Mouse (Mus musculus) stomach, embryonic 15.5 days (tissue): ENCODE measurements around the gene Hsf2. TPM values are rescaled to one million over a fixed set of nuclear protein-coding genes. Genes with fewer than 3 reads are reported as not detected.
A peak's percentile ranks its signal among the peaks of the same experiment; 100 is the strongest.

Source experiments
- ATAC-seq: fragments of 200-750 bp; cut with Nextera tagmentation; 2 replicates; pipeline ENCODE4 v1.8.0; 2017; ENCODE audit warnings: low read depth, moderate number of reproducible peaks, moderate TSS enrichment; ENCODE audit not compliant: insufficient read depth, low FRiP score
- H3K27ac ChIP-seq: fragments of 300-500 bp; sonication (generic); 2 replicates; pipeline ENCODE4 v1.5.1; 2015; ENCODE audit warnings: mild to moderate bottlenecking, inconsistent platforms
- H3K27me3 ChIP-seq: fragments of 300-500 bp; sonication (generic); replicated peaks from 2 replicates; pipeline ENCODE4 v1.6.1; 2015; ENCODE audit warnings: inconsistent platforms
- H3K36me3 ChIP-seq: fragments of 300-500 bp; sonication (generic); 2 replicates; pipeline ENCODE4 v1.6.1; 2015; ENCODE audit warnings: inconsistent platforms
- H3K4me1 ChIP-seq: fragments of 300-500 bp; sonication (generic); 2 replicates; pipeline ENCODE4 v1.6.1; 2015; ENCODE audit warnings: inconsistent platforms
- H3K4me2 ChIP-seq: fragments of 300-500 bp; sonication (generic); 2 replicates; pipeline ENCODE4 v1.6.1; 2015; ENCODE audit warnings: mild to moderate bottlenecking, inconsistent platforms
- H3K4me3 ChIP-seq: fragments of 300-500 bp; sonication (generic); replicated peaks from 2 replicates; pipeline ENCODE4 v1.5.1; 2015; ENCODE audit warnings: inconsistent platforms
- H3K9ac ChIP-seq: fragments of 300-500 bp; sonication (generic); 2 replicates; pipeline ENCODE4 v1.6.1; 2015; ENCODE audit warnings: inconsistent platforms
- H3K9me3 ChIP-seq: fragments of 300-500 bp; sonication (generic); 2 replicates; pipeline ENCODE4 v1.6.1; 2016; ENCODE audit warnings: inconsistent platforms
- WGBS: fragments of 180-500 bp; shearing (Covaris S2); methylation state at CpG from one replicate; pipeline ENCODE4 v1.1.7; 2015; 5-methylcytosine and 5-hydroxymethylcytosine counted together
- polyA plus RNA-seq: library from polyadenylated mRNA; unstranded; fragments of >200 nt; fragmentation: Nextera tagmentation; extraction: Ambion mirVana; gene quantifications from 2 replicates; pipeline ENCODE4 v1.2.1, GENCODE M21; 2015

The Hsf2 gene
- polyA plus RNA-seq, 1 experiment from 2014 or later = 28.5 TPM

DNA sequence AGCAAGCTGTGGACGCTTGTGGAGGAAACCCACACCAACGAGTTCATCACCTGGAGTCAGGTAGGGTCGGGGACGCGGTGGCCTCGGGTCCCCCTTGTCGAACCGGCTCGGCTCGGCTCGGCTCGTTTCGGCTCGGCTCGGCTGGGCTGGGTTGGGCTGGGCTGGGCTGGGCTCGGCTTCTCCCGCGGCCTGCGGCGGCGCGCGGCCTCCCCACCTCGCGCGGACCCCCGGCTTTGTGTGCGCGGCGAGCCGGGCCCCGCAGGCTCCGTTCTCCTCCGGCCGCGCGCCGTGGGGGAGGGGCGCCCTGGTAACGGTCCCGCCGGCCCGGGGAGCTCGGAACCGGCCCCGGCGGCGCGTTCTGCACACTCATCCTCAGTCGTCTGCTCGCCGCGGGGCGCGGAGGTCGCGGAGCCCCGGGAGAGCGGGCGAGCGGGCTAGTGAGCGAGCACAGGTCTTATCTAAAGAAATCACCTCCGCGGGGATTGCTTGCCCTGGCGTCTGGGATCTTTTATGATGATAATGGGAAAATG, 422 bp downstream of the Hsf2 start:
- Histone ChIP-seq H3K9ac (peak overlapping the region; percentile 92), H3K4me3 (peak overlapping the region; percentile 93), H3K27me3 (no peaks in the 10 kb centered on the region), H3K4me1 (no peaks in the 10 kb centered on the region), H3K9me3 (no peaks in the 10 kb centered on the region), H3K27ac (peak overlapping the region; percentile 98), H3K4me2 (peak overlapping the region; percentile 71), H3K36me3 (no peaks in the 10 kb centered on the region)
- WGBS = under 1% methylated on average over 56 of the region's 65 CpGs
- peak; percentile 83 for ATAC-seq

GRCm38 (mm10) chr10:57487201-57487600, 1.0 kb downstream of the Hsf2 start:
- WGBS = 1% methylated on average over 8 of the region's 8 CpGs

GRCm38 (mm10) chr10:57488591-57488990, 2.4 kb downstream of the Hsf2 start:
- Histone ChIP-seq H3K36me3 (no peaks in the 10 kb centered on the region), H3K9ac (no peak overlapping the region), H3K4me2 (no peak overlapping the region), H3K4me3 (no peak overlapping the region), H3K27me3 (no peaks in the 10 kb centered on the region), H3K4me1 (no peaks in the 10 kb centered on the region), H3K9me3 (no peaks in the 10 kb centered on the region), H3K27ac (no peak overlapping the region)
- no peak for ATAC-seq

More at GRCm38 (mm10) chr10:57487201-57487600, 1.0 kb downstream of the Hsf2 start:
- Histone ChIP-seq H3K4me1 (no peaks in the 10 kb centered on the region), H3K4me2 (peak overlapping the region; percentile 71), H3K27me3 (no peaks in the 10 kb centered on the region), H3K9me3 (no peaks in the 10 kb centered on the region), H3K27ac (no peak overlapping the region; the same call in 1 of the 2 replicates), H3K36me3 (no peaks in the 10 kb centered on the region), H3K9ac (0 out of 2 replicates have a peak overlapping the region, but pooled peaks have one; percentile 92), H3K4me3 (peak overlapping the region; percentile 93)
- no peak for ATAC-seq

GRCm38 (mm10) chr10:57492050-57492449, 5.9 kb downstream of the Hsf2 start:
- no peak overlapping the region for H3K27ac ChIP-seq
- H3K9me3 ChIP-seq = no peaks in the 10 kb centered on the region
- ATAC-seq = no peak

GRCm38 (mm10) chr10:57499414-57500156, 13.4 kb downstream of the Hsf2 start:
- Histone ChIP-seq H3K27ac (no peak overlapping the region), H3K4me2 (no peak overlapping the region), H3K27me3 (no peaks in the 10 kb centered on the region), H3K9ac (no peak overlapping the region), H3K9me3 (no peaks in the 10 kb centered on the region), H3K4me3 (no peak overlapping the region), H3K4me1 (no peaks in the 10 kb centered on the region), H3K36me3 (peaks cover 6% of the 10 kb centered on the region; the same call in 1 of the 2 replicates)
- peak; percentile 71; the same call in 1 of the 2 replicates for ATAC-seq
- 66% methylated on average over 9 of the region's 9 CpGs for WGBS

More at GRCm38 (mm10) chr10:57492050-57492449, 5.9 kb downstream of the Hsf2 start:
- Histone ChIP-seq H3K4me3 (no peak overlapping the region), H3K9ac (no peak overlapping the region), H3K36me3 (no peaks in the 10 kb centered on the region), H3K27me3 (no peaks in the 10 kb centered on the region), H3K4me2 (no peak overlapping the region), H3K4me1 (no peaks in the 10 kb centered on the region)
- 85% methylated on average over 2 of the region's 2 CpGs for WGBS

GRCm38 (mm10) chr10:57514616-57515015, 28.4 kb downstream of the Hsf2 start:
- Histone ChIP-seq H3K27me3 (no peaks in the 10 kb centered on the region), H3K4me2 (no peak overlapping the region), H3K9me3 (no peaks in the 10 kb centered on the region), H3K4me3 (no peak overlapping the region), H3K4me1 (no peaks in the 10 kb centered on the region), H3K27ac (no peak overlapping the region), H3K9ac (no peak overlapping the region), H3K36me3 (peaks cover 26% of the 10 kb centered on the region)
- ATAC-seq = no peak
- WGBS = 89% methylated on average over 2 of the region's 2 CpGs

DNA sequence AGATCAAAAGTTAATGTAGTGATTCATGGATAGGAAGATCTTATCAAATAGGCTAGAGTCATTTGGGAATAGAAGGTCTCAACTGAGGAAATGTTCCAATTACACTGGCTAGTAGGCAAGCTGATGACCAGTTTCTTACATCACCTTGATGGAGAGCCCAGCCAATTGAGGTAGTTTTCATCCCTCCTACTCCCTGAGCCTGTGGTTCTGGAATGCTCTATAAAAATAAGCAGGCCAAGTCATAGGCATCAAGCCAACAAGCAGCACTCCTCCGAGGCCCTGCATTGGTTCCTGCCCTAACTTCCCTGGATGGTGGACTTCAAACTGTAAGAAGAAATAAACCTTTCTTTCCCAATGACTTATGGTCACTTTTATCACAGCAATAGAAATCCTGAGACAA, 29.1 kb downstream of the Hsf2 start:
- Histone ChIP-seq H3K36me3 (peaks cover 30% of the 10 kb centered on the region), H3K4me3 (no peak overlapping the region), H3K4me2 (no peak overlapping the region), H3K27ac (no peak overlapping the region), H3K9me3 (no peaks in the 10 kb centered on the region), H3K27me3 (no peaks in the 10 kb centered on the region), H3K4me1 (no peaks in the 10 kb centered on the region), H3K9ac (no peak overlapping the region)
- 72% methylated on average over 1 of the region's 1 CpGs for WGBS
- no peak for ATAC-seq

DNA sequence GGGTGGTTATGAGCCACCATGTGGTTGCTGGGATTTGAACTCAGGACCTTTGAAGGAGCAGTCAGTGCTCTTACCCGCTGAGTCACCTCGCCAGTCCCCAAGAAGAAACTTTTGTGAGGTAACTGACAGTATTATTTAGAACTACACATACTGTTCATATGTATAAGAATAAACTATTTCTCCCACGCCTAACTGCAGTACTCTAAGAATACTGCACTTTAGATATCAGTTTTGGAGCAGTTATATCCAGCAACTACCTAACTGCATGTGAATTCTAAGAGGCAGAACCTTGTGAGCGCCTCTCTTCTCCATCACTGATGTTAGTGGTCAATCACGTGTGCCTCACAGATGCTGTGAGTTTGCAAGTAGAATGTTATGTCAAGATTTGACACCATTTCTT, 40.3 kb downstream of the Hsf2 start:
- WGBS = 93% methylated on average over 5 of the region's 5 CpGs
- H3K36me3 ChIP-seq = peaks cover 15% of the 10 kb centered on the region
- ATAC-seq = no peak
- H3K9me3 ChIP-seq = no peaks in the 10 kb centered on the region
- 0 out of 2 replicates have a peak, but pooled peaks cover 3% of the 10 kb centered on the region for H3K4me1 ChIP-seq
- no peak overlapping the region for H3K4me3 ChIP-seq
- H3K4me2 ChIP-seq = no peak overlapping the region
- no peaks in the 10 kb centered on the region for H3K27me3 ChIP-seq
- H3K9ac ChIP-seq = no peak overlapping the region
- no peak overlapping the region for H3K27ac ChIP-seq

DNA sequence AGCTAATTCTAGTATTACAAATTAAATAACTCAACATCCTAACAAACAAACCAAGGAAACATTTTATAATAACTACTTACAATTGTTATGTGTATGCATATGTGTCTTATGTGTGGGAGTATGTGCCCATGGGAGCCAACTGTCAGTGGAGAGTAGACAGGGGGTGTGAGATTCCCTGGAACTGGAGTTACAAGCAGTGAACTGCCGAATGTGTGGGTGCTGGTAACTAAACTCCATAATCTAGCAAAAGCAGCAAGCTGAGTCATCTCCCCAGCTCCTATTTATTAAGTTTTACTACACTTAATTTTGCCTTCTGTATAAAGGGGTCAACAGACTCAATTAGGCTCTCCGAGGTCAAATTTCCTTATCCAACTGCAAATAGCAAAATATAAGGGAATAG, 44.9 kb downstream of the Hsf2 start:
- Histone ChIP-seq H3K27me3 (no peaks in the 10 kb centered on the region), H3K4me3 (peak overlapping the region; percentile 97), H3K27ac (no peak overlapping the region), H3K9me3 (no peaks in the 10 kb centered on the region), H3K9ac (no peak overlapping the region), H3K4me2 (peak overlapping the region; percentile 59), H3K36me3 (no peaks in the 10 kb centered on the region), H3K4me1 (0 out of 2 replicates have a peak, but pooled peaks cover 3% of the 10 kb centered on the region)
- WGBS = 64% methylated on average over 2 of the region's 2 CpGs
- no peak for ATAC-seq

GRCm38 (mm10) chr10:57531616-57532217, 45.5 kb downstream of the Hsf2 start:
- ATAC-seq = no peak; the same call in 1 of the 2 replicates
- Histone ChIP-seq H3K4me1 (0 out of 2 replicates have a peak, but pooled peaks cover 3% of the 10 kb centered on the region), H3K36me3 (no peaks in the 10 kb centered on the region), H3K27ac (peak overlapping the region; percentile 95), H3K27me3 (no peaks in the 10 kb centered on the region), H3K4me2 (peak overlapping the region; percentile 59), H3K9me3 (no peaks in the 10 kb centered on the region), H3K9ac (peak overlapping the region; percentile 67), H3K4me3 (peak overlapping the region; percentile 97)
- 2% methylated on average over 28 of the region's 28 CpGs for WGBS

- H3K27me3 ChIP-seq = no peaks in the 10 kb centered on the region
- WGBS = 12% methylated on average over 49 of the region's 49 CpGs
- peak within 1 kb of the TSS; percentile 95 for H3K27ac ChIP-seq
- peak; percentile 99 for ATAC-seq
- no peaks in the 10 kb centered on the region for H3K36me3 ChIP-seq
- H3K4me2 ChIP-seq = peak within 1 kb of the TSS; percentile 59
- H3K4me1 ChIP-seq = 0 out of 2 replicates have a peak, but pooled peaks cover 3% of the 10 kb centered on the region
- H3K9ac ChIP-seq = peak within 1 kb of the TSS; percentile 67
- H3K4me3 ChIP-seq = peak within 1 kb of the TSS; percentile 97
- no peaks in the 10 kb centered on the region for H3K9me3 ChIP-seq
Measured at GRCm38 (mm10) chr10:57532218-57533101, 46.3 kb downstream of the Hsf2 start, which contains the start of gene Serinc1. TSS of gene Serinc1 (minus strand) at chr10:57532530.
